Mouse (Mus musculus) CD4-positive, CD25-positive, alpha-beta regulatory T cell, adult 9 weeks (primary cell): ENCODE data around the gene Olfr430. TPM values are rescaled to one million over a fixed set of nuclear protein-coding genes. Genes with fewer than 3 reads are reported as not detected.

ENCODE experiments used
- polyA plus RNA-seq: library from polyadenylated mRNA; unstranded; fragments of 100-300 nt; shearing (Covaris generic); gene quantifications from one replicate; pipeline ENCODE4 v1.2.1, GENCODE M21; 2017

Gene Olfr430
- not detected for polyA plus RNA-seq

GRCm38 (mm10) chr1:174066305-174066704 is at the start of gene Olfr430:
Gene Olfr430, plus strand, starts transcription at chr1:174066605.

GRCm38 (mm10) chr1:174031698-174032097 is 34.7 kb upstream of the Olfr430 start, which contains the start of gene Ifi205:
Gene Ifi205, minus strand, starts transcription at chr1:174031810.

GRCm38 (mm10) chr1:174040523-174041177 is 25.8 kb upstream of the Olfr430 start, which contains the start of gene Olfr433:
Gene Olfr433, plus strand, starts transcription at chr1:174040705.

GRCm38 (mm10) chr1:174048893-174049292 is 17.5 kb upstream of the Olfr430 start, which contains the start of gene Olfr432:
Gene Olfr432, plus strand, starts transcription at chr1:174049205.

GRCm38 (mm10) chr1:174084031-174084430 is 17.6 kb downstream of the Olfr430 start, which contains the start of gene Olfr429:
Gene Olfr429, plus strand, starts transcription at chr1:174084331.

GRCm38 (mm10) chr1:174096591-174096990 is 30.2 kb downstream of the Olfr430 start, which contains the start of gene Olfr427:
Gene Olfr427, plus strand, starts transcription at chr1:174096891.

GRCm38 (mm10) chr1:174121062-174121461 is 54.7 kb downstream of the Olfr430 start, which contains the start of gene Olfr231:
Gene Olfr231, minus strand, starts transcription at chr1:174121162.

Other genes with a start within 250 kb of the Olfr430 start
- 1.2 TPM for gene Ifi211, start 153.6 kb upstream of the Olfr430 start, polyA plus RNA-seq
- 543 TPM for gene Mndal, start 124.1 kb upstream of the Olfr430 start, polyA plus RNA-seq
- 438 TPM for gene Ifi203, start 123.9 kb upstream of the Olfr430 start, polyA plus RNA-seq
- not detected for gene Ifi202b, start 83.9 kb upstream of the Olfr430 start, polyA plus RNA-seq
- not detected for gene Ifi205, start 34.8 kb upstream of the Olfr430 start, polyA plus RNA-seq
- gene Olfr433, start 25.9 kb upstream of the Olfr430 start, polyA plus RNA-seq, result not detected
- gene Olfr432, start 17.4 kb upstream of the Olfr430 start, polyA plus RNA-seq, result not detected
- gene Olfr429, start 17.7 kb downstream of the Olfr430 start, polyA plus RNA-seq, result not detected
- not detected for gene Olfr427, start 30.3 kb downstream of the Olfr430 start, polyA plus RNA-seq
- gene Olfr231, start 54.6 kb downstream of the Olfr430 start, polyA plus RNA-seq, result not detected
- gene Olfr424, start 64.9 kb downstream of the Olfr430 start, polyA plus RNA-seq, result not detected
- gene Olfr420, start 89.0 kb downstream of the Olfr430 start, polyA plus RNA-seq, result not detected
- gene Spta1, start 106.2 kb downstream of the Olfr430 start, polyA plus RNA-seq, result 0.04 TPM
- not detected for gene Olfr419, start 185.5 kb downstream of the Olfr430 start, polyA plus RNA-seq